Mouse (Mus musculus) erythroblast, embryonic 14.5 days (primary cell): ENCODE results near the gene Pltp.
"Not testable (repeated sequence)": the region's sequence is repeated elsewhere in the genome, so short reads cannot be mapped to it uniquely, and the experiment has no call there.

Experiments used
- GATA1 ChIP-seq: IDR thresholded peaks from 2 replicates; pipeline ENCODE4 v1.6.1; 2012; ENCODE audit warnings: low read length, inconsistent platforms, mixed read lengths
- TAL1 ChIP-seq: IDR thresholded peaks from 3 replicates; pipeline ENCODE4 v1.6.1; 2012; ENCODE audit warnings: low read length, inconsistent platforms, mixed read lengths

DNA sequence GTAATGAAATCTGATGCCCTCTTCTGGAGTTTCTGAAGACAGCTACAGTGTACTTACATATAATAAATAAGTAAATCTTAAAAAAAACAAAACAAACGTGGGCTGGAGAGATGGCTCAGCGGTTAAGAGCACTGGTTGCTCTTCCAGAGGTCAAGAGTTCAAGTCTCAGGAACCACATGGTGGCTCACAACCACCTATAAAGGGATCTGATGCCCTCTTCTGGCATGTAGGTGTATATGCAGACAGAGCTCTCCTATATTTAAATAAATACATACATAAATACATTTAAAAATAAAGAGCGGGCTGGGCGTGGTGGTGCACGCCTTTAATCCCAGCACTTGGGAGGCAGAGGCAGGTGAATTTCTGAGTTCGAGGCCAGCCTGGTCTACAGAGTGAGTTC lies 59.0 kb downstream of the Pltp start:
- TF ChIP-seq GATA1, TAL1: not testable (repeated sequence)
